Mouse (Mus musculus): ENCODE results near the gene Crym. TPM values are rescaled to one million over a fixed set of nuclear protein-coding genes. Genes with fewer than 3 reads are reported as not detected.
A peak's percentile ranks its signal among the peaks of the same experiment; 100 is the strongest.

The Crym gene
- total RNA-seq (2021) = 1.6 and 3.3 TPM in 2 replicates
- long read RNA-seq, transcript Crym-201 (8 exons, 1,383 nt) = major isoform, 6 of 6 reads
- long read RNA-seq, partial matches to known transcripts = 0 of 6 reads
- long read RNA-seq, other reads (novel, unspliced or antisense) = 0 of 6 reads

DNA sequence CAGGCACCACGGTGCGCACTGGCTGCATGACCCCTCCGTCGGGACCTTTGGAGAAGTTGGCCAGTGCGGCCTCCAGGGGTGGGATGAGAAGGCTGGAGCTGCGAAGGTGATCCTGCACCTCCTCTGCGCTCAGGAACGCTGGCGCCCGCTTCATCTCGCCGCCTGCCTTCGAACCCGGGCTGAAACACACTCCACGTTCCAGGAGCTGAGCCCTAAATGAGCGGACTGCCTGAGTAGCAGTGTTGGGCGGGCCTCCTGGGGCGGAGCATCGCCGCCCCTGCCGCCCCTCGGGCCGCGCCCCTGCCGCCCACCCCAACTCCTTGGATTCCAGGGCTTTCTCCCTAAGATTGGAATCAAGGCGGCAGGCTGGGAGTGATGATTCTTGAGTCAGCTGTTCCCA is at the start of gene Crym:
Gene Crym, minus strand, starts transcription at position 341 of the 400 bp plus-strand sequence.
- no peak for DNase-seq

- DNase-seq = no peak
Measured at GRCm38 (mm10) chr7:120241092-120241491, 39.2 kb upstream of the Crym start.

GRCm38 (mm10) chr7:120228541-120228940 is 26.6 kb upstream of the Crym start:
- DNase-seq = no peak

- DNase-seq = no peak
Measured at GRCm38 (mm10) chr7:120205989-120206388, 4.1 kb upstream of the Crym start.

DNA sequence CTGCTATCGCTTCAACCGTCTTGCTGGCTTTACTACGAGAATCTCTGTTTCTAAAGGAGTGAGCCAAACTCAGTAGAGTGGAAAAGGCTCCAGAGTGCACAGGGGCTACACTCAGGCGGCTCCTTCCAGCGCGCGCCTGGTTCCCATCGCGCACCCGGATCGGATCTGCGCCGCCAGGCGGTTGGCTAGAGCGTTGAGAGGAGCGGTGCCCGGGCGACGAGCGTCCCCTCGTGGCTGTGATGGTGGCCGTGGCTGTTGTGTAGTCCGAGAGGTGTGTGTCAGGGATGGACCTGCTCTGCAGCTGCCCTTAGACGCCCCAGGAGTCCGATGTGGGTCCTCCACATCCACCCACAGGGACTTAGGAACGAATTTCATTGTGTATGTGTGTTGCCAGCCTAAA is 1.9 kb upstream of the Crym start, which contains the start of gene Abca14:
Gene Abca14, plus strand, starts transcription at position 173 of the 400 bp plus-strand sequence.
- DNase-seq = peak; percentile 90

- DNase-seq = peak; percentile 51
Measured at GRCm38 (mm10) chr7:120201231-120201744, 623 bp downstream of the Crym start.

GRCm38 (mm10) chr7:120195207-120195606 is 6.7 kb downstream of the Crym start:
- DNase-seq = no peak

DNA sequence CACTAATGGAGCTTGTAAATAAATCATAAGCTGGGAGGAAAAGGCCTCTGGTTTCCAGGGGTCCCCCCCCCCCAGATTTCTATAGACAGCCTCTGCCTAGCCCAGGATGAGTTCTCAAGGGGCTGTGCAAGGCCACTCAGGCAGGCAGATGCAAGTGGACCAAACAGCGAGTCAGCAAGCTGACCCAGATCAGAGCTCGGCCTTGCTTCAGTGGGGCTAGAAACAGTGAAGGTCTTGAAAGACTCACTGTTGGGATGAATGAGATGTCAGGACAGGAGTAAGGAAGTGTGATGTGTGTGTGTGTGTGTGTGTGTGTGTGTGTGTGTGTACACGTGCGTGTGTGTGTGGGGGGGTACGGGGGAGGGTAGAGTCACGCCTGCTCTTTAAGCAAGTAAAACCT is 9.1 kb downstream of the Crym start:
- peak; percentile 23 for DNase-seq

- DNase-seq = peak; percentile 21
Measured at GRCm38 (mm10) chr7:120192207-120192606, 9.7 kb downstream of the Crym start.

- no peak for DNase-seq
Measured at GRCm38 (mm10) chr7:120190150-120190665, 11.7 kb downstream of the Crym start.

DNA sequence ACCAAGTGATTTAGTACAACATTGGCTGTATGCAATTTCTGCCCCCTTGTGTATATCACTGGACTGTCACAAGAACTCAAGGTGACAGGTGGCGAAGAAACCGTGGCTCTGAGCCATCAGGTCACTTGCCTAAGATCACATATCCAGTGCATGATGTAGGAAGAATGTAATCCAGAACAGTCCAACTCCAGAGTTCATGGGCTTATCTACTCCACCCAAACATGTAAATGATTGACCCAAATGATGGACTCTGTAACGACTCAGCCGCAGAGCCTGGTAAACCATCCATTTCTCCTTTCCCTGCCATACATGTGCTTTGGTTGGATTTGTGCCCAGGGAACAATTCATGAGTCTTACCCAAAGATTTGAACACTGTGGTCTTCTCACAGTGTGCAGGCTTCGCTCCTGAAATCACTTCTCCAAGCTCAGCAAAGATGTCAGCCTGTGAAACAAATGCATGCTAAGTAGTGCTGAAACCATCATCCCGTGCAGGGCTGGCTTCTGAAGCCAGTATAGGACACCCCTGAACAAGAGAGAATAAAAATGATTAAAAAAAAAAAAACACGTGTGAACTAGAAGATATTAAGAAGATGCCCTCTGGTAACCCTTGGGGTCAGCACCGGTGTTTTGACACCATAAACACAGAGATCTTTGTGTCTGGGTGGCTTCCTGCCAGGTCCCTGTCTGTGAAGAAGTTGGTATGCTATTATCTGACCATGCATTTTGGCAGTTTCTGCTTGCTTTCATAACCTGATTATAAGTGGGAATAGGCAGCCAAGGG is 12.4 kb downstream of the Crym start:
- no peak for DNase-seq

DNA sequence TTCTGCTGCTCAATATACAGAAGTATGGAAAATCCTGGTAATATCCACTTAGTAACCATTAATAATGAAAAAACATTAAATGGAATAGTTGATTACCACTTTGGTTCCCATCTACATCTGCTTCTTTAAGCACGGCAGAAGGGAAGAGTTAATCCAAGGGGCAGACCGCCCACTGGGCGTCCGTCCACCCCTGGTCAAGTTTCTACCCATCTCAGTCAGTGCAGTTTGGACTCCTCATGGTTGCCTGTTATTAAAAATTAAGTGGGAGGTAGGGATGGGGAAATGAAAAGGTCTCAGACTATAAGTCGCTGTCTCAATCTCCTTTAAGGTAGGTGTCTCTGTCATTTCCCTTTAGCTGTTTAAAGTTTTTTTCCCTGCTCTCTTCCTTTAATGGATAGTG is 13.0 kb downstream of the Crym start:
- DNase-seq = no peak

- no peak for DNase-seq
Measured at GRCm38 (mm10) chr7:120182891-120183290, 19.0 kb downstream of the Crym start.

GRCm38 (mm10) chr7:120181401-120182230 is 20.3 kb downstream of the Crym start:
- no peak for DNase-seq

GRCm38 (mm10) chr7:120180547-120180946 is 21.4 kb downstream of the Crym start:
- DNase-seq = no peak

DNA sequence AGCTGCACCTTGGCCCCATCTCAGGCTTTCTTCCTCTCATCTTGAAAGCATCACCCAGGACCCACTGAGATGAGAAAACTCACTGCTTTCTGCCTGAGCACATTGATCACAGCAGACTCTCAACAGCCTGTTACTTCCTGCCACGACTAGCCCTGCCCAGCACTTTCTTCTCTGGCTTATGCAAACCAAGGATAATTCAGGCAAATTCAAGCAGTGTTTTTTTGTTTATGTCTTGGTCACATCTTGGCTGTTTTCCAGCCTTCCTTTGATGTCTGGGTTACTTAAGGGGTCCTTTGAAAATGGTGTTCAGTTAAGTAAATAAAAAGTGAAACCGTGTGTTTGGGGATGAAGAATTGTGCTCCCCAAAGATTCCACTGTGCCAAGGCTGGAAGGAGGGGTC is 23.0 kb downstream of the Crym start:
- DNase-seq = no peak

DNA sequence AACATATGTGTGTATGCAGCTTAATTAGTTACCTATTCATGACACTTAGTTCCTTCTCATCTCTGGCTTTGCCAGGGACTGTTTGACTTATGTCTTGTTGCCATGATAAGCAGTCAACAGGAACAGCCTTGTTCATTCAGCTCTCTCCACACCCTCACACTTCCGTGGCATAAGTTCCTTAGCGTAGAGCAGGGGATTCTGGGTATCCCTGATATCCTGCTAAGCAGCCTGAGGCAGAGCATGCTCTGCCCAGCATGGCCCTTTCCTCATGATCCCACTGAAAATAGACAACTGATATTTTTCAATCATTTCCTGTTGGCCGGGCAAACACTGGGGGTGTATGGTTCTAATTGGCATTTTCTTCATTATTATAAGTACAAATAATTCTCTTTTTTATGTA is 24.3 kb downstream of the Crym start:
- no peak for DNase-seq

GRCm38 (mm10) chr7:120174723-120175504 is 27.0 kb downstream of the Crym start:
- DNase-seq = no peak

DNA sequence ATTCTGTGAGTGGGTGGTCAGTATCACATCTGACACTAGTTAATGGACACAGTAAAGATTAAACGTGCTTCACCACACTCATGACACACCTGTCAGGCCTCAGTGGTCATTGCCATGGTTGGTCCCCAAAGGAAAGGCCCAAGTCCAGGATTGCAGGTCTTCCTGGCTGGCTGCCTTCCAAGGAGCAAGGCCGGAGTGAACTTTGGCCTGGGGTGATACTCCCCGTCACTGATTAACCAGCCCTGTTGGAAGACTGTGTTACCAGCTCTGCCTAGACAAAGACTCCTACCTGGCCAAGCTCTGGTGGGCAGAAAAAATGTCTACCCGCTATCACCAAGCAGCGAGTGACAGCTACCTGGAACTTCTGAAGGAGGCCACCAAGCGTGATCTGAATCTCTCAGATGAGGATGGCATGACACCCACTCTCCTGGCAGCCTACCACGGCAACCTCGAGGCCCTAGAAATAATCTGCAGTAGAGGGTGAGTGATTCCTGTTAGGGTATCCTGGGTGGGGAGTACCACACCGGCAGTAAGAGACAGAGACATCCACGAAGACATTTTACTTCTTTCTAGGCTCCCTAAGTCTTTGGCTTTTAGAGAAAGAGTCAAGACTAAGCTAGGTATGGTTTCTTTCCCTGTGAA is 28.2 kb downstream of the Crym start, which contains the start of gene Anks4b:
Gene Anks4b, plus strand, starts transcription at position 256 of the 642 bp plus-strand sequence.
- DNase-seq = no peak

- no peak for DNase-seq
Measured at GRCm38 (mm10) chr7:120172188-120172700, 29.7 kb downstream of the Crym start.

Data from adrenal gland, postnatal 25 days (tissue).